Mouse (Mus musculus): ENCODE data around the gene Slco6c1. TPM values are rescaled to one million over a fixed set of nuclear protein-coding genes. Genes with fewer than 3 reads are reported as not detected.

The Slco6c1 gene
- not detected in 2 replicates for polyA plus RNA-seq (2012; rRNA removed)

DNA sequence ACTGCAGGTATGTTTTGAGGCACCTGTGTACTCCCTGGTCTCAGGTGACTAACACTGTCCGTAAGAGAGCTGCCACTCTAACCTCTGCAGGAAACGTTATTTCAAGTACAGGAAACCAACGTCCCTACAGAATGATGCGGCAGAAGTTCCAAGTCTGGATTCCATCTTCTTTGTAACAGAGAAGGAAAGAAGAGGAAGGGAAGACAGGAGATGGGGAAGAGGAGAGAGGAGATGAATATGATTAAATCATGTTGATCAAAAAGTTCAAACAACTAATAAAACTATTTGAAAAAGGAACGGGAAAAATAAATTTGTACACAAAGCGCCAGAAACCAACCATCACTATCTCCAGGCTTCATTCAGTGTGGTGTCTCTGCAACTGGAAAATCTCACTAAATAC is at the start of gene Slco6c1:
Gene Slco6c1 (minus strand): TSS at position 101 of the 400 bp plus-strand sequence.
- H3K4me1 ChIP-seq (ENCODE audit: control insufficient read depth, insufficient read depth, insufficient read length, low read length) = no peaks in the 10 kb centered on the region
- WGBS = 91% methylated on average over 6 of the region's 6 CpGs
- H3K27ac ChIP-seq (ENCODE audit: insufficient read depth, low read depth, low read length) = no peak within 1 kb of the TSS
- H3K36me3 ChIP-seq (ENCODE audit: control insufficient read depth, insufficient read depth, low read length) = no peaks in the 10 kb centered on the region
- no peak within 1 kb of the TSS for H3K4me3 ChIP-seq (ENCODE audit: low read depth, low read length)
- TF ChIP-seq POLR2A (IDR thresholded peaks at IDR 0.05; ENCODE audit: low read depth, low read length) = no peak
- no peak for TF ChIP-seq CTCF (IDR thresholded peaks at IDR 0.05; ENCODE audit: extremely low read depth, insufficient read length, insufficient replicate concordance, low read depth, low read length)
- H3K27me3 ChIP-seq (ENCODE audit: control insufficient read depth, insufficient read depth, low read length) = no peaks in the 10 kb centered on the region

DNA sequence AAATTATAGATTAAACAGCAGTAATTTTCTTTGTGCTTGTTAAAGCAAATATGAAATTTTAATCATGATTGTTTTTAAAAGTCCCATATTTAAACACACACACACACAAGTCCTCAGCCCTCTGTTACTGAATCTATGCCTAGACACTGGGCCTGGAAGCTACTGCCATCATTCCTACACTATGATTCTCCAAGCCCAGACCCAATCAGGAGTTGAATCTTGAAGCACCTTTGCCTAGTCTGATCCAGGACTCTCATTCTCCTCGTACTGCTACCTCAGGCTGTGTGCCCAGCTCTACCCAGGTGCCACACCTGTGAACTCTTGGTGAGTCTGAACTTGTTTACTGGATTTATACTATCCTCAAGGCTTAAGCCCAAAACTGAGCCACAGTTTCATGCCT is 89.1 kb downstream of the Slco6c1 start:
- 35% methylated on average over 1 of the region's 1 CpGs for WGBS

DNA sequence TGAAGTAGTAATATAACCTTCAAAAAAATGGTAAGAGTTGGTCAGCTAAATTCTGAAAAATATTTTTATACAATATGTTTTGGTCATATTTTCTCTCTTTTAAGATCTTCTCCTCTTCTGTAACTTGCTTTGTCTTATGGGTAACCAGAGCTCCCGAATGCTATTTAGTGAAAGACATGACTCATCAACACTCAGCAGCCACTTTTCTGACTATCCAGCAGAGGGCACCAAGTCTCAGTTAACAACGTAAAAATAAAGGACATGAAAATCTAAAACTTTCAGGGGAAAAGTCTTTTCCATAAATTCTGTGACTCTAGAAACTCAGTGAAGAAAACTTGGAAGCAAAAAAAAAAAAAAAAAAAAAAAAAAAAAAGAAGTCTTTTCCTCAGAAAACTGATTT is 89.6 kb downstream of the Slco6c1 start:
- no peak overlapping the region for H3K27ac ChIP-seq (ENCODE audit: insufficient read depth, low read depth, low read length)
- no peaks in the 10 kb centered on the region for H3K36me3 ChIP-seq (ENCODE audit: control insufficient read depth, insufficient read depth, low read length)
- WGBS = 6% methylated on average over 2 of the region's 2 CpGs
- H3K4me1 ChIP-seq (ENCODE audit: control insufficient read depth, insufficient read depth, insufficient read length, low read length) = no peaks in the 10 kb centered on the region
- TF ChIP-seq CTCF (IDR thresholded peaks at IDR 0.05; ENCODE audit: extremely low read depth, insufficient read length, insufficient replicate concordance, low read depth, low read length) (no peak), POLR2A (IDR thresholded peaks at IDR 0.05; ENCODE audit: low read depth, low read length) (no peak)
- no peaks in the 10 kb centered on the region for H3K27me3 ChIP-seq (ENCODE audit: control insufficient read depth, insufficient read depth, low read length)
- H3K4me3 ChIP-seq (ENCODE audit: low read depth, low read length) = no peak overlapping the region

More for the DNA sequence above, 89.1 kb downstream of the Slco6c1 start:
- Histone ChIP-seq H3K27me3 (ENCODE audit: control insufficient read depth, insufficient read depth, low read length) (no peaks in the 10 kb centered on the region), H3K27ac (ENCODE audit: insufficient read depth, low read depth, low read length) (no peak overlapping the region), H3K36me3 (ENCODE audit: control insufficient read depth, insufficient read depth, low read length) (no peaks in the 10 kb centered on the region), H3K4me3 (ENCODE audit: low read depth, low read length) (no peak overlapping the region), H3K4me1 (ENCODE audit: control insufficient read depth, insufficient read depth, insufficient read length, low read length) (no peaks in the 10 kb centered on the region)
- TF ChIP-seq POLR2A (IDR thresholded peaks at IDR 0.05; ENCODE audit: low read depth, low read length) (no peak), CTCF (IDR thresholded peaks at IDR 0.05; ENCODE audit: extremely low read depth, insufficient read length, insufficient replicate concordance, low read depth, low read length) (no peak)

DNA sequence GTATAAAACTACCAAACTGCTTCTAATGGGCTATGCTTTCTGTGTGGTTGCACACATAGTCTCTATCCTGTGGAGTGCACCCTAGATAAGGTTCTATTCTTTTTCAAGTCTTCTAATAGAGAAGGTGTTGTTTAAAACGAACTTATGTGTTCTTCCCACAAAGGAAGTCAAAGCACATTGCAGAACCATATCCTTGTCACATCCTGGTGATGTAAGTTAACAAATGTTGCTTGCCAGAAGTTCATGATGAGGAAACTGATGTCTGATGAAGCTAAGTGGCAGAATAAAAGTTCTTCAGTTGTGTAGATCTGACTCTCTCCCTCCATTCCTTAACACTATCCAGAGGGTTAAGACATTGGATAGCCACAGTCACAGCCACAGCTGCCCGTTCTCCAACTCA is 90.1 kb downstream of the Slco6c1 start:
- no peaks in the 10 kb centered on the region for H3K36me3 ChIP-seq (ENCODE audit: control insufficient read depth, insufficient read depth, low read length)
- H3K4me1 ChIP-seq (ENCODE audit: control insufficient read depth, insufficient read depth, insufficient read length, low read length) = no peaks in the 10 kb centered on the region
- no peaks in the 10 kb centered on the region for H3K27me3 ChIP-seq (ENCODE audit: control insufficient read depth, insufficient read depth, low read length)
- TF ChIP-seq CTCF (IDR thresholded peaks at IDR 0.05; ENCODE audit: extremely low read depth, insufficient read length, insufficient replicate concordance, low read depth, low read length) (no peak), POLR2A (IDR thresholded peaks at IDR 0.05; ENCODE audit: low read depth, low read length) (no peak)
- H3K4me3 ChIP-seq (ENCODE audit: low read depth, low read length) = no peak overlapping the region
- no peak overlapping the region for H3K27ac ChIP-seq (ENCODE audit: insufficient read depth, low read depth, low read length)
- WGBS = 64% methylated on average over 2 of the region's 2 CpGs

DNA sequence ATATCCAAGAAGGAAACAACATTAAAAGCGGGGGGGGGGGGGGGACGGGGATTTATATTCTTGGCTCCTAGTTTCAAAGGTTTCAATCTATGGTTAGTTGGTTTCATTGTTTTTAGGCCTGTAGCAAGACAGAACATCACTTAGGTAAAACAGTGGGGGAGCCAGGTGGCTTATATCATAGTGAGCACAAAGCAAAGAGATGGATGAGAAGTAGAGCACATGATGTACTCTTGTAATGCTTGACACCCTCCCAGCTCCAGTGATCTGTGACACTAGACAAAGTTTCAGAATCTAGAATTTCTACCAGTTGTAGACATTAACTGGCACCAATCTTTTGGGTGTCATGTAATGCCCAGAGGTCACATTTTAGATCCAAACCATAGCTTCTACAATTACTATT is 106.7 kb downstream of the Slco6c1 start:
- Histone ChIP-seq H3K4me3 (ENCODE audit: low read depth, low read length) (no peak overlapping the region), H3K27ac (ENCODE audit: insufficient read depth, low read depth, low read length) (no peak overlapping the region), H3K4me1 (ENCODE audit: control insufficient read depth, insufficient read depth, insufficient read length, low read length) (no peaks in the 10 kb centered on the region), H3K27me3 (ENCODE audit: control insufficient read depth, insufficient read depth, low read length) (no peaks in the 10 kb centered on the region), H3K36me3 (ENCODE audit: control insufficient read depth, insufficient read depth, low read length) (no peaks in the 10 kb centered on the region)
- 76% methylated on average over 2 of the region's 2 CpGs for WGBS
- TF ChIP-seq POLR2A (IDR thresholded peaks at IDR 0.05; ENCODE audit: low read depth, low read length) = no peak
- TF ChIP-seq CTCF (IDR thresholded peaks at IDR 0.05; ENCODE audit: extremely low read depth, insufficient read length, insufficient replicate concordance, low read depth, low read length) = no peak

DNA sequence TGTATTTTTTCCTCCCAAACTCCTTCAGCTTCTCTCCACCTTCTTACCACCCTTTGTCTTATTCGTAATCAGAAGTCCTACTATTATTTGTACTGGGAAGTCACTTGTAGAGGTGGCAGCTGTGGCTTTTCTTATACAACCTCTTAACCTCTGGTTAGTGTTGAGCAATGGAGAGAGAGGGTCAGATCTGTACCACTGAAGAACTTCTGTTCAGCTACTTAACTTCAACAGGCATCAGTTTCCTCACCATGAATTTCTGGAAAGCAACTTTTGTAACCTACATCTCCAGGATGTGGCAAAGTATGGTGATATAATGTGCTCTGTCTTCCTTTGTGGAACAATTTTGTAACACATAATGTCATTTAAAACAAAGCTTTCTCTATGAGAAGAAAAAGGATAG is 108.7 kb downstream of the Slco6c1 start:
- TF ChIP-seq POLR2A (IDR thresholded peaks at IDR 0.05; ENCODE audit: low read depth, low read length) = no peak
- no peak for TF ChIP-seq CTCF (IDR thresholded peaks at IDR 0.05; ENCODE audit: extremely low read depth, insufficient read length, insufficient replicate concordance, low read depth, low read length)
- no peak overlapping the region for H3K4me3 ChIP-seq (ENCODE audit: low read depth, low read length)
- H3K27me3 ChIP-seq (ENCODE audit: control insufficient read depth, insufficient read depth, low read length) = no peaks in the 10 kb centered on the region
- no peaks in the 10 kb centered on the region for H3K36me3 ChIP-seq (ENCODE audit: control insufficient read depth, insufficient read depth, low read length)
- H3K4me1 ChIP-seq (ENCODE audit: control insufficient read depth, insufficient read depth, insufficient read length, low read length) = no peaks in the 10 kb centered on the region
- no peak overlapping the region for H3K27ac ChIP-seq (ENCODE audit: insufficient read depth, low read depth, low read length)
- WGBS = 58% methylated on average over 1 of the region's 1 CpGs

DNA sequence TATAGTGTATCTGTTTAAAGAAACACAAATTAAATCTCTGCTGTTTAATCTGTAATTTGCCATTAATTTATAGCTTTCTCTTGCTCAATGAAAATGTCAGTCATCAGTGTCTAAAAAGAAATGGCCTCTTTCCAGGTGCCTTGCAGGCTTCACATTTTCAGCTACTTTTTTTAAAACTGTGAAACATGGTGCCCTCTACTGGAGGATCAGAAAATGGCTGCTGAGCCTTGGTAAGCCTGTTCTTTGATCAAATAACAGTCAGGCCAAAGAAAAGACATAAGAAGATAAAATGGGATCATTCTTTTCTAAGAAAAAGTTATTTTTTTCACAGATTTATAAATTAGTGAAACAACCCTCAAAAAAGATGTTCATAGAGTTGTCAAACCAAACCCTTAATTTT is 109.1 kb downstream of the Slco6c1 start:
- H3K36me3 ChIP-seq (ENCODE audit: control insufficient read depth, insufficient read depth, low read length) = no peaks in the 10 kb centered on the region
- no peak overlapping the region for H3K27ac ChIP-seq (ENCODE audit: insufficient read depth, low read depth, low read length)
- no peak overlapping the region for H3K4me3 ChIP-seq (ENCODE audit: low read depth, low read length)
- H3K4me1 ChIP-seq (ENCODE audit: control insufficient read depth, insufficient read depth, insufficient read length, low read length) = no peaks in the 10 kb centered on the region
- TF ChIP-seq CTCF (IDR thresholded peaks at IDR 0.05; ENCODE audit: extremely low read depth, insufficient read length, insufficient replicate concordance, low read depth, low read length) = no peak
- TF ChIP-seq POLR2A (IDR thresholded peaks at IDR 0.05; ENCODE audit: low read depth, low read length) = no peak
- no peaks in the 10 kb centered on the region for H3K27me3 ChIP-seq (ENCODE audit: control insufficient read depth, insufficient read depth, low read length)

Data from small intestine, adult 2 months (tissue).